Mouse (Mus musculus): ENCODE results near the gene Rhag.

The Rhag gene

DNA sequence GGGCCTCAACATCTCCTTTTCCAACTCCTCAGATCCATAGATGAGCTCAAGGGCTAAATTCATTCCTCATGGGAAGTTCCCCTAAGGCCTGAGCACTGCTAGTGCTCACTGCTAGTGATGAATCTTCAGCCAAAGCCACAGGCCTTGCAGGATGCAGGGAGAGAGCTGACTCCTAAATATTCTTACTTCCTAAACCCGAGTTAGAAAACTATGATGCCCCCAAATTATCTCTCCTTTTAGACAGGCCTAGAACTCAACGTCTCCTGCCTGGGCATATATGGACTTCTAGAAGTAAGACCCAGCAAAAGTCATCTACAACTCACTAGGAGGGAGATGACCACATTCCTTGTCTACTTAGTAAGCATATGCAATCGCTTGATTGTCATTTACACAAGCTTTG lies 66.8 kb downstream of the Rhag start:
- DNase-seq: no peak

DNA sequence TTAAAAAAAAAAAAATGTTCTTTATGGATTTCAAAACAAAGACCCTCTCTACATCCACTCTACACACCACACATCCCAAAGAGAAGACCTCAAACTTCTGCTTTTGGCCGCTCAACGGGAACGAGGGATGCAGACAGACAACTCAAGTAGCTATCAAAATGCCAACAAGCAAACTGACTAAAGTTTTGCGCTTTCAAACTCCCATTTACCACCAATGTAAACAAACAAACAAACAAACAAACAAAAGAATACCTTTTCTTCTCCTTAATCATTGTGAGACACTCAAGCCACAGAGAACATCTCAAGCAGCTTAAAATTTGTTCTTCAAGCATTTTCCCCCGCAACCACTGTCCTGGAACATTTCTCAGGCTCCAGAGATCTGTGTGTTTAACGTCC lies 68.6 kb downstream of the Rhag start:
- DNase-seq: no peak

DNA sequence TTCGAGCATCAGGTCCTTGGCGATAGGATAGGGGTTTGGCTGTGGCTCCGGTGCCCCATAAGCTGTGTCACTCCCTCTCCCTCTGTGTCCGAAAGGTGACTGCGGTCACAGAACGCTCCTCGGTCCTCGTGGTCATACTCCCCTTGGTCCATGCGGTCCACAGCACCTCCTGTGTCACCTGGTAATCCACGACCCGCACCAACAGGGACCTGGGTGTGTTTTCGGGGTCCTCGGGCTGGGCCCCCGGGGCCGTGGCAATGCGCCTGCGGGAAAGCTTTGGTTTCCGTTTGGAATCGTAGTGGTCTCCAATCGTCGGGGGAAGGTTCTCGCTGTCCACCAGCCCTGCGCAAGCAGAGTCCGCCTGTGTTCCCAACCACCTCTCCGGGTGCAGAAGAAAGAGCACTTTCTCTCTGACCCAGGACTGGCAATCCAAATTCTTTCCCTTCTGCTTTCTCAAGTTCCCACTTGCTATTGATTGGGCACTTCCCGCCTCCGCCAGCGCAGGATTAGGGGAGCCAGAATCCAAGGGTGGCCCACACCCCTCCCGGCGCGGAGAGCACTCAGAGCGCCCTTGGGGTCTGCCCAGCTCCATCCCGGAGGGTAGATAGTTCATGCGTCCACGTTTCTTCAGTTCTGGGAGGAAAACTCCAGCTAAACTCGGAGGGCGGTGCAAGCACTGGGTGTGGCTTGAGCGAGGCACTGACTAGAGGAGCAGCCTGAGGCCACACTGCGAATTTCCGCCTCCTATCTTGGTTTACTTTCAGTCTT lies 69.2 kb downstream of the Rhag start, which contains the start of gene 9130008F23Rik:
Gene 9130008F23Rik (minus strand): TSS at position 636 of the 768 bp plus-strand sequence.
- DNase-seq: peak; percentile 98

DNA sequence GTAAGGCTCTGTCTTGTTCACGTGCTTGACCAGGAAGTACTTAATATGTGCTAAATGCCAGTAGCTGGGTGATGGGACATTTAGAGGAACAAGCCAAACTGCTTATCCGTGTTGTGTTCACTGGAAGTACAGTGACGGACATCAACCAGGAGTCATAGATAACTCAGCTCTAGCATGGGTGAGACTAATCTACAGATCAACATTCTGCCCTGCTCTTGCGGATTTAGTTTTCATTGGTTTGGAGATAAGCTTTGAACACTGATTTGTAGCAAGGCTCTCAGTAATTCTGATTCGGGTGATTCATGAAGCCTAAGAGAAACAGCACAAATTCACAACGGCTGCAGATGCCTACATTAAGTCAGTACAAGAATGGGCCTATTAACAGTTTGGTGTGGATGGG lies 71.2 kb downstream of the Rhag start:
- DNase-seq: no peak

DNA sequence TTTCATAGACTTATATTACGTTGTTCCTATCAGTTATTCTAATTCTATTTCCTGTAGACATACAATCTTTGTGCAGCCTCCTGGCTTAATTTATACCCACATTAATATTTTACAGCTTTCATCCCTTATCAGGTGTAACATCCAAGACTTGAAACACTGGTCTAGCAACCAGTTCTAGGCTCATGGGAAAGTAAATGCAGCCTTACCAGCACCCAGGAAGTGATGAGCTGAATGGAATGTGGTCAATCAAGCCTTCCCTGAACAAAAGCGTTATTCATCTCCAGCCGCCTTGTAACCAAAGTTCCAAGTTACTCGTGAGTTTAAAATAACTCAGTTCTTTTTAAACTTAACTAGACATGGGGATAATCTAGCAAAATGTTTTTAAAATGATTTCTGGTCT lies 74.2 kb downstream of the Rhag start:
- no peak for DNase-seq

DNA sequence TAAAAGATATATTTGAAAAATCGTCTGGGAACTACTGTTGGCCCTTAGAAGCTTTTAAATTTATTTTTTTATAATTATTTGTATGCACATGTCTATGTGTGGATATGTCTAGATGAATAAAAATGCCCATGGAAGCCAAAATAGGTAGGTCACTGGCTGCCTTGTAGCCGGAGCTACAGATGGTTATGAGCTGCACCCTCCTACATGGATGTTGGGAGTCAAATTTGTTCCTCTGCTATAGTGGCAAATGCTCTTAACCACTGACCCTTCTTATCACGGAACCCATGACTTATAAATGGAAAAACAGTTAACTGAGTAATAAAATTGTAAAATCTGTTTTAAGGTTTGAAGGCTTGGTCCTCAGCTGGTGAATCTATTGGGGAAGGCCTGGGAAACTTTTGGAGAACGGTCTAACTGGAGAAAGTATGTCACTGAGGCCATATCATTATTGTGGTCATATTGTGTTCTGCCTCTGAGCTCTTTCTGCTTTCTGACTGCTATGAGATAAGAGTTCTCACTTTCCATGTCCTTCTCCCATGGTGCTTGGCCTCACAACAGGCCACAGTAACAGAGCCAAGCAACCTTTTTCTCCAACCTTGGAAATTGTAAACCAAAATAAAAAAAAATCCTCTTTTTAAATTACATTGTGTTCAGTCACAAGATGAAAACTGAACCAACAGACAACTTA lies 77.1 kb downstream of the Rhag start:
- no peak for DNase-seq
